Mouse (Mus musculus) natural killer cell, adult 2 months (primary cell): ENCODE measurements around the gene Dld.

Source experiments
- DNase-seq, 2 experiments: peaks; one replicate each; pipeline ENCODE4 v3.0.0; 2022; ENCODE audit warnings: low spot score in 2 of 2

The Dld gene

GRCm38 (mm10) chr12:31350944-31351928, at the start of gene Dld:
Gene Dld (minus strand): TSS chr12:31351453.
- peak; percentile 91 to 93 for DNase-seq

GRCm38 (mm10) chr12:31400821-31401220, 49.6 kb upstream of the Dld start:
- DNase-seq = no peak

GRCm38 (mm10) chr12:31397709-31398108, 46.5 kb upstream of the Dld start:
- no peak for DNase-seq

GRCm38 (mm10) chr12:31395895-31396294, 44.6 kb upstream of the Dld start:
- peak in 1 of 2 experiments; percentile 3 for DNase-seq

- DNase-seq = no peak
Measured at GRCm38 (mm10) chr12:31391696-31392095, 40.4 kb upstream of the Dld start.

GRCm38 (mm10) chr12:31390571-31390970, 39.3 kb upstream of the Dld start, which contains the start of gene Slc26a3:
Gene Slc26a3 (plus strand): TSS chr12:31390871.
- DNase-seq = no peak

GRCm38 (mm10) chr12:31387303-31387702, 36.0 kb upstream of the Dld start:
- no peak for DNase-seq

GRCm38 (mm10) chr12:31382451-31382850, 31.2 kb upstream of the Dld start:
- no peak for DNase-seq

- DNase-seq = no peak
Measured at GRCm38 (mm10) chr12:31380878-31381277, 29.6 kb upstream of the Dld start.

GRCm38 (mm10) chr12:31377241-31377640, 26.0 kb upstream of the Dld start:
- no peak for DNase-seq

GRCm38 (mm10) chr12:31376326-31376950, 25.2 kb upstream of the Dld start:
- DNase-seq = no peak

- no peak for DNase-seq
Measured at GRCm38 (mm10) chr12:31375283-31375615, 24.0 kb upstream of the Dld start.

- peak; percentile 25 to 33 for DNase-seq
Measured at GRCm38 (mm10) chr12:31374603-31375282, 23.5 kb upstream of the Dld start.

- DNase-seq = no peak
Measured at GRCm38 (mm10) chr12:31369656-31370055, 18.4 kb upstream of the Dld start.

- no peak for DNase-seq
Measured at GRCm38 (mm10) chr12:31369118-31369517, 17.9 kb upstream of the Dld start.

- no peak for DNase-seq
Measured at GRCm38 (mm10) chr12:31367721-31368120, 16.5 kb upstream of the Dld start.

GRCm38 (mm10) chr12:31366428-31366827, 15.2 kb upstream of the Dld start:
- DNase-seq = no peak

GRCm38 (mm10) chr12:31350191-31350943, 886 bp downstream of the Dld start:
- DNase-seq = peak in 1 of 2 experiments; percentile 1

GRCm38 (mm10) chr12:31333261-31333660, 18.0 kb downstream of the Dld start:
- no peak for DNase-seq

GRCm38 (mm10) chr12:31327139-31327538, 24.1 kb downstream of the Dld start:
- DNase-seq = no peak

GRCm38 (mm10) chr12:31323136-31323695, 28.0 kb downstream of the Dld start:
- DNase-seq = no peak
